Mouse (Mus musculus): ENCODE measurements around the gene Pcyt2. TPM values are rescaled to one million over a fixed set of nuclear protein-coding genes. Genes with fewer than 3 reads are reported as not detected.

The Pcyt2 gene
- polyA plus RNA-seq, 1 experiment from 2014 or later: 88.8 TPM

DNA sequence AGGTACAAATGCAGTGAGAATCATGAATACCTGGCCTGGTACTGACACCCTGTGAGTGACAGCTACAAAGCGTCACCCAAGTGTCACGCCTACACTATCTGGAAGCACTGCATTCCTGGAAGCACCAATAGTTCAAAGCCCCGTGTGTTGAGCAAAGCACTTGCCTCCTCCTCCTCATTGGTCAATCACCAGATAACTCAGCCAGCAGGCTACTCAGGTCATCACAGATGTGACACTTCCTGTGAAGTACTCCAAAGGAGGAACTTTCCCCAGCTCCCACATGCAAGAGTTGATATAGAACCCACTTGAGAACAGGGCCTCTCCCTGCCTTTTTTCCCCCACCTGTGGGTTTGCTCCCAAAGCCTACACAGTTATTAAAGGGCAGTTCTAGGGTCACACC, 46.6 kb downstream of the Pcyt2 start:
- Histone ChIP-seq H3K27me3 (replicated peaks; ENCODE audit: control insufficient read depth, insufficient read depth, low read length) (no peaks in the 10 kb centered on the region), H3K4me2 (ENCODE audit: low read depth, low read length) (peak overlapping the region; percentile 92), H3K4me3 (ENCODE audit: low read depth, low read length) (peak overlapping the region; percentile 83), H3K4me1 (ENCODE audit: control insufficient read depth, insufficient read depth, low read length) (peaks cover 17% of the 10 kb centered on the region), H3K9me3 (ENCODE audit: control insufficient read depth, low read length) (no peaks in the 10 kb centered on the region), H3K9ac (ENCODE audit: low read depth, low read length) (peak overlapping the region; percentile 97), H3K36me3 (ENCODE audit: control insufficient read depth, insufficient read depth, low read length) (peaks cover 54% of the 10 kb centered on the region), H3K27ac (replicated peaks; ENCODE audit: low read depth, low read length) (no peak overlapping the region)
- 72% methylated on average over 3 of the region's 3 CpGs for WGBS
- ATAC-seq (ENCODE audit: low read depth) (no peak), DNase-seq (ENCODE audit: low spot score) (no peak)

DNA sequence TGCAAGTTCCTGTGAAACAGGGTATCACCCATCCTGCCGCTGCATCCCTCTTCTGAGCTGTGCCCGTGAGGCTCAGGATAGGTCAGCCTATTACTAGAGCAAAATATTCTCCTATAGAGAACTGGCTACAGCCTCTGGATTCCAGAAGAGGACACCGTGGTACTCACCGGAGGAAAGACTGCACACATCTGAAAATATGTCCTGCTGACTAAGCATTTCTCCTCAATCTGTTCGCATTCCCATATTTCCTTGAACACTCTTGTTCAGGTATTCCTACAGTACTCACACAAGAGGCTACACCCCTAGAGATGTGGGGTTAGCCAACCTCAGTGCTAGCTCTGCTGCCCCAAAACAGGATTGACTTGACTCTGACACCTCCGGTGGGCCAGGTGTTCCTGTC, 49.4 kb downstream of the Pcyt2 start:
- 0 out of 2 replicates have a peak overlapping the region, but pooled peaks have one; percentile 6 for H3K9ac ChIP-seq (ENCODE audit: low read depth, low read length)
- no peak for ATAC-seq (ENCODE audit: low read depth)
- H3K27ac ChIP-seq (replicated peaks; ENCODE audit: low read depth, low read length): no peak overlapping the region
- no peaks in the 10 kb centered on the region for H3K27me3 ChIP-seq (replicated peaks; ENCODE audit: control insufficient read depth, insufficient read depth, low read length)
- DNase-seq (ENCODE audit: low spot score): no peak
- no peaks in the 10 kb centered on the region for H3K9me3 ChIP-seq (ENCODE audit: control insufficient read depth, low read length)
- no peak overlapping the region for H3K4me2 ChIP-seq (ENCODE audit: low read depth, low read length)
- 93% methylated on average over 6 of the region's 6 CpGs for WGBS
- no peak overlapping the region for H3K4me3 ChIP-seq (ENCODE audit: low read depth, low read length)
- peaks cover 9% of the 10 kb centered on the region for H3K4me1 ChIP-seq (ENCODE audit: control insufficient read depth, insufficient read depth, low read length)
- H3K36me3 ChIP-seq (ENCODE audit: control insufficient read depth, insufficient read depth, low read length): peaks cover 80% of the 10 kb centered on the region

DNA sequence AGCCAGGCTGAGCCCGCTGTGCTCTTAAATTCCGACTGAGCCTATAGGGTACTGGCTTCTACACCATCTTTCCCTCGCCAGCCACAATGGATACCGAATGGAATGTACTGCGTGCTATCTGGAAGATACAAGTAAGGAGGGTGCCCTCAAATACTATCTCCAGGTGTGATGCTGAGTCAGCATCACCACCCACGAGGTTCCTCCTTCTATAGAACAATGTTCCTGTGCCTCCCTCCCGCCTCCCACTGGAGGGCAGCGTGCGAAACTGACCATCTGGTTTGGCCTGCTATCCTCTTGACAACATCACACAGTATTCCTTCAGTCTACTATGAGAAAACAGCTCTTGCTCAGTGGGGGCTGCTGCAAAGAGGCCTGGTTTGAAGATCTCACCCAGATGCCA, 52.6 kb downstream of the Pcyt2 start:
- no peaks in the 10 kb centered on the region for H3K27me3 ChIP-seq (replicated peaks; ENCODE audit: control insufficient read depth, insufficient read depth, low read length)
- no peaks in the 10 kb centered on the region for H3K9me3 ChIP-seq (ENCODE audit: control insufficient read depth, low read length)
- H3K9ac ChIP-seq (ENCODE audit: low read depth, low read length): no peak overlapping the region
- WGBS: 89% methylated on average over 9 of the region's 9 CpGs
- no peak for ATAC-seq (ENCODE audit: low read depth)
- no peak for DNase-seq (ENCODE audit: low spot score)
- H3K36me3 ChIP-seq (ENCODE audit: control insufficient read depth, insufficient read depth, low read length): peaks cover 97% of the 10 kb centered on the region
- H3K4me2 ChIP-seq (ENCODE audit: low read depth, low read length): no peak overlapping the region
- H3K4me1 ChIP-seq (ENCODE audit: control insufficient read depth, insufficient read depth, low read length): no peaks in the 10 kb centered on the region
- H3K27ac ChIP-seq (replicated peaks; ENCODE audit: low read depth, low read length): no peak overlapping the region
- H3K4me3 ChIP-seq (ENCODE audit: low read depth, low read length): no peak overlapping the region

DNA sequence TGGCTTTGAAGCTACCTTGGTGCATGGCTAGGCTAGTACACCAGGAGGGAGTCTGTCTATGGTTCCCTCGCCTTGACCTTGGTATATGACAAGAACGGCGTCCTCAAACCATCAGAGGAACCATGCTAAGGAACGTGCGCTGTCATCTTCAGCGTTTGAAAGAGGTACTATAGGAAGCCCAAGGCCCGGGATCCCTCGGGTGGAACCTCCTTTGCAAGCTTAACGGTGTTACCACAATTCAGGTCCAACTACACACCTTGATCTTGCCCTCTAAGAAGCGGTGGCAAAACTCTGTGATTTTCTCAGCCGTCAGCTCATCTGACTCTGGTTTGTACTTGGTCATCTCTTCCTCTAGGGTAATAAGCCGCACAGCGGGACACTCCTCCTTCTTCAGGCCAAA, 54.8 kb downstream of the Pcyt2 start:
- WGBS: 96% methylated on average over 13 of the region's 13 CpGs
- no peak overlapping the region for H3K27ac ChIP-seq (replicated peaks; ENCODE audit: low read depth, low read length)

DNA sequence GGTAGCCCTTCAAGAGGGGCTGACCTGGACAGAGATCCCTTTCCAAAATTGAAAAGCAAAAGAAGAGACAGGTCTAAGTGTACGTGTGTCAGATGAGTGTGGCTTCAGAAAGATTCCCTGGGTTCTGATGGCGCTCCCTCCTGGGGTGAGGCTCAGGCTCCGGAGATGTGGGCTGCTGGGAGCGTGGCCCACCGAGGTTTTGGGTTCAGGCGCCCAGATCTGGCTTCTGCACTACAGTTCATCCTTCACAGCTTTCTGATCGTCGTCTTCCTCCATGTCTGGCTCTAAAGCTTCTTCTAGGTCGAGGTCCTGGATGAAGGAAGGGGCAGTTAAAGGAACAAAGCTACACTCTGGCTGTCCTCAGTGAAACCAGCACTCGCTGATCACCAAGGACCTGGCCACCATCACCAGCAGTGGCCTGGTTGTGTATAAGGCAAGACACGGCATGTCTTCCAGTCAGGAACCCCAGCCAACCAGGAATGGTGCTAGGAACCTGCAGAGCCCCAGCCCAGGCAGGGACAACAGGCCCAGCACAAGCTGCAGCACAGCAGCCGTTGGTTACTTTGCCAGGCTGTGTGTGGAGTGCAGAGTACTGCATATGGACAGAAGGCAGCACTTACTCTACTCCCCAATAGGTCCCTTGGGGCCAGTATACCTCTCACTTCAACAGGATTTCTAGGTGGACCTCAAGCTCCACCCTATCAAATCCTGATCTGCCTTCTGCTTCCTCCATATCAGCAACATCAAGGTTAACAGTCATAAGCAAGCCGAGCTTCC, 56.6 kb downstream of the Pcyt2 start:
- no peaks in the 10 kb centered on the region for H3K27me3 ChIP-seq (replicated peaks; ENCODE audit: control insufficient read depth, insufficient read depth, low read length)
- H3K4me1 ChIP-seq (ENCODE audit: control insufficient read depth, insufficient read depth, low read length): no peaks in the 10 kb centered on the region
- H3K27ac ChIP-seq (replicated peaks; ENCODE audit: low read depth, low read length): no peak overlapping the region
- peaks cover 5% of the 10 kb centered on the region; the same call in 1 of the 2 replicates for H3K9me3 ChIP-seq (ENCODE audit: control insufficient read depth, low read length)
- no peak for ATAC-seq (ENCODE audit: low read depth)
- H3K36me3 ChIP-seq (ENCODE audit: control insufficient read depth, insufficient read depth, low read length): peaks cover 76% of the 10 kb centered on the region
- H3K9ac ChIP-seq (ENCODE audit: low read depth, low read length): no peak overlapping the region
- no peak for DNase-seq (ENCODE audit: low spot score)
- no peak overlapping the region for H3K4me3 ChIP-seq (ENCODE audit: low read depth, low read length)
- WGBS: 88% methylated on average over 13 of the region's 13 CpGs
- no peak overlapping the region for H3K4me2 ChIP-seq (ENCODE audit: low read depth, low read length)

More for the DNA sequence above, 54.8 kb downstream of the Pcyt2 start:
- ATAC-seq (ENCODE audit: low read depth) (no peak), DNase-seq (ENCODE audit: low spot score) (no peak)
- Histone ChIP-seq H3K36me3 (ENCODE audit: control insufficient read depth, insufficient read depth, low read length) (peaks cover 94% of the 10 kb centered on the region), H3K9ac (ENCODE audit: low read depth, low read length) (no peak overlapping the region), H3K4me2 (ENCODE audit: low read depth, low read length) (no peak overlapping the region), H3K4me3 (ENCODE audit: low read depth, low read length) (no peak overlapping the region), H3K27me3 (replicated peaks; ENCODE audit: control insufficient read depth, insufficient read depth, low read length) (no peaks in the 10 kb centered on the region), H3K9me3 (ENCODE audit: control insufficient read depth, low read length) (no peaks in the 10 kb centered on the region), H3K4me1 (ENCODE audit: control insufficient read depth, insufficient read depth, low read length) (no peaks in the 10 kb centered on the region)

Small RNA genes within 50 kb of the gene (microRNA-seq; reads per million reads assigned to microRNA genes)
- gene Mir6936 (ENCODE audit: borderline number of aligned reads): 0.83 reads per million

Other genes with a start within 250 kb of the Pcyt2 start
- gene Faap100, start 239.2 kb downstream of the Pcyt2 start, polyA plus RNA-seq (2014; fragmentation: Nextera tagmentation; extraction: Ambion mirVana): 30.0 and 32.7 TPM in 2 replicates
- 38.1 and 44.6 TPM in 2 replicates for gene Nploc4, start 180.2 kb downstream of the Pcyt2 start, polyA plus RNA-seq (2014; fragmentation: Nextera tagmentation; extraction: Ambion mirVana)
- gene Tspan10, start 175.3 kb downstream of the Pcyt2 start, polyA plus RNA-seq (2014; fragmentation: Nextera tagmentation; extraction: Ambion mirVana): 0.63 TPM in 1 of 2 replicates, not detected in the other
- gene Pde6g, start 164.4 kb downstream of the Pcyt2 start, polyA plus RNA-seq (2014; fragmentation: Nextera tagmentation; extraction: Ambion mirVana): not detected in 2 replicates
- 12.8 and 15.3 TPM in 2 replicates for gene Oxld1, start 159.9 kb downstream of the Pcyt2 start, polyA plus RNA-seq (2014; fragmentation: Nextera tagmentation; extraction: Ambion mirVana)
- gene Ccdc137, start 159.8 kb downstream of the Pcyt2 start, polyA plus RNA-seq (2014; fragmentation: Nextera tagmentation; extraction: Ambion mirVana): 27.7 and 27.9 TPM in 2 replicates
- gene Arl16, start 150.3 kb downstream of the Pcyt2 start, polyA plus RNA-seq (2014; fragmentation: Nextera tagmentation; extraction: Ambion mirVana): 43.2 and 46.4 TPM in 2 replicates
- 135 and 148 TPM in 2 replicates for gene Mrpl12, start 133.3 kb downstream of the Pcyt2 start, polyA plus RNA-seq (2014; fragmentation: Nextera tagmentation; extraction: Ambion mirVana)
- 47.6 and 53.1 TPM in 2 replicates for gene Slc25a10, start 126.1 kb downstream of the Pcyt2 start, polyA plus RNA-seq (2014; fragmentation: Nextera tagmentation; extraction: Ambion mirVana)
- gene Gcgr, start 87.2 kb downstream of the Pcyt2 start, polyA plus RNA-seq (2014; fragmentation: Nextera tagmentation; extraction: Ambion mirVana): 1.0 and 1.4 TPM in 2 replicates
- gene Mcrip1, start 68.2 kb downstream of the Pcyt2 start, polyA plus RNA-seq (2014; fragmentation: Nextera tagmentation; extraction: Ambion mirVana): 238 and 253 TPM in 2 replicates
- gene Ppp1r27, start 66.8 kb downstream of the Pcyt2 start, polyA plus RNA-seq (2014; fragmentation: Nextera tagmentation; extraction: Ambion mirVana): 9.6 and 9.7 TPM in 2 replicates
- gene P4hb, start 44.7 kb downstream of the Pcyt2 start, polyA plus RNA-seq (2014; fragmentation: Nextera tagmentation; extraction: Ambion mirVana): 996 and 1,037 TPM in 2 replicates
- 558 and 609 TPM in 2 replicates for gene Arhgdia, start 36.3 kb downstream of the Pcyt2 start, polyA plus RNA-seq (2014; fragmentation: Nextera tagmentation; extraction: Ambion mirVana)
- 406 and 433 TPM in 2 replicates for gene Alyref, start 19.6 kb downstream of the Pcyt2 start, polyA plus RNA-seq (2014; fragmentation: Nextera tagmentation; extraction: Ambion mirVana)
- gene Anapc11, start 19.5 kb downstream of the Pcyt2 start, polyA plus RNA-seq (2014; fragmentation: Nextera tagmentation; extraction: Ambion mirVana): 238 and 242 TPM in 2 replicates
- gene Npb, start 9.5 kb downstream of the Pcyt2 start, polyA plus RNA-seq (2014; fragmentation: Nextera tagmentation; extraction: Ambion mirVana): 1.3 and 1.8 TPM in 2 replicates
- gene Sirt7, start 7.3 kb upstream of the Pcyt2 start, polyA plus RNA-seq (2014; fragmentation: Nextera tagmentation; extraction: Ambion mirVana): 21.8 and 23.0 TPM in 2 replicates
- 26.3 and 26.8 TPM in 2 replicates for gene Mafg, start 15.7 kb upstream of the Pcyt2 start, polyA plus RNA-seq (2014; fragmentation: Nextera tagmentation; extraction: Ambion mirVana)
- 56.7 and 64.7 TPM in 2 replicates for gene Pycr1, start 25.8 kb upstream of the Pcyt2 start, polyA plus RNA-seq (2014; fragmentation: Nextera tagmentation; extraction: Ambion mirVana)
- 3.4 and 3.6 TPM in 2 replicates for gene Myadml2, start 30.2 kb upstream of the Pcyt2 start, polyA plus RNA-seq (2014; fragmentation: Nextera tagmentation; extraction: Ambion mirVana)
- 3.6 and 4.9 TPM in 2 replicates for gene Notum, start 43.2 kb upstream of the Pcyt2 start, polyA plus RNA-seq (2014; fragmentation: Nextera tagmentation; extraction: Ambion mirVana)
- 93.1 and 100.0 TPM in 2 replicates for gene Aspscr1, start 55.0 kb upstream of the Pcyt2 start, polyA plus RNA-seq (2014; fragmentation: Nextera tagmentation; extraction: Ambion mirVana)
- 139 and 145 TPM in 2 replicates for gene Cenpx, start 95.8 kb upstream of the Pcyt2 start, polyA plus RNA-seq (2014; fragmentation: Nextera tagmentation; extraction: Ambion mirVana)
- gene Lrrc45, start 96.0 kb upstream of the Pcyt2 start, polyA plus RNA-seq (2014; fragmentation: Nextera tagmentation; extraction: Ambion mirVana): 46.5 and 50.7 TPM in 2 replicates
- gene Rac3, start 103.5 kb upstream of the Pcyt2 start, polyA plus RNA-seq (2014; fragmentation: Nextera tagmentation; extraction: Ambion mirVana): 16.5 and 16.6 TPM in 2 replicates
- 23.5 and 27.0 TPM in 2 replicates for gene Dcxr, start 109.3 kb upstream of the Pcyt2 start, polyA plus RNA-seq (2014; fragmentation: Nextera tagmentation; extraction: Ambion mirVana)
- 58.3 and 113 TPM in 2 replicates for gene Cbr2, start 114.2 kb upstream of the Pcyt2 start, polyA plus RNA-seq (2014; fragmentation: Nextera tagmentation; extraction: Ambion mirVana)
- 3.0 and 4.8 TPM in 2 replicates for gene Hmga1b, start 144.9 kb upstream of the Pcyt2 start, polyA plus RNA-seq (2014; fragmentation: Nextera tagmentation; extraction: Ambion mirVana)
- gene Rfng, start 166.3 kb upstream of the Pcyt2 start, polyA plus RNA-seq (2014; fragmentation: Nextera tagmentation; extraction: Ambion mirVana): 32.5 and 36.9 TPM in 2 replicates
- 207 and 219 TPM in 2 replicates for gene Gps1, start 166.3 kb upstream of the Pcyt2 start, polyA plus RNA-seq (2014; fragmentation: Nextera tagmentation; extraction: Ambion mirVana)
- 51.0 and 63.8 TPM in 2 replicates for gene Dus1l, start 178.5 kb upstream of the Pcyt2 start, polyA plus RNA-seq (2014; fragmentation: Nextera tagmentation; extraction: Ambion mirVana)
- gene Fasn, start 206.6 kb upstream of the Pcyt2 start, polyA plus RNA-seq (2014; fragmentation: Nextera tagmentation; extraction: Ambion mirVana): 67.2 and 77.4 TPM in 2 replicates